Mouse (Mus musculus): Measurements from ENCODE around the gene Fam193b. TPM values are rescaled to one million over a fixed set of nuclear protein-coding genes. Genes with fewer than 3 reads are reported as not detected.

The Fam193b gene
- 41.1 and 50.0 TPM in 2 replicates for polyA plus RNA-seq (2015; fragmentation: Nextera tagmentation; extraction: Ambion mirVana)

- Histone ChIP-seq H3K9me3 (ENCODE audit: control insufficient read depth, low read length) (no peaks in the 10 kb centered on the region), H3K4me3 (ENCODE audit: low read length) (peak within 1 kb of the TSS; percentile 87), H3K36me3 (ENCODE audit: control insufficient read depth, insufficient read depth, low read length) (no peaks in the 10 kb centered on the region), H3K4me1 (ENCODE audit: control insufficient read depth, insufficient read depth, low read depth, low read length) (peaks cover 28% of the 10 kb centered on the region), H3K27ac (ENCODE audit: low read depth, low read length) (peak within 1 kb of the TSS; percentile 94), H3K27me3 (replicated peaks; ENCODE audit: control insufficient read depth, insufficient read depth, low read length) (no peaks in the 10 kb centered on the region), H3K9ac (ENCODE audit: low read depth, low read length) (peak within 1 kb of the TSS; percentile 90), H3K4me2 (ENCODE audit: low read length) (peak within 1 kb of the TSS; percentile 90)
- peak; percentile 89 for ATAC-seq
- 2% methylated on average over 47 of the region's 47 CpGs for WGBS
These were observed at the start of gene Fam193b for GRCm38 (mm10) chr13:55571027-55571751. Gene Fam193b (minus strand): TSS chr13:55571120.

GRCm38 (mm10) chr13:55620275-55620674 is 49.4 kb upstream of the Fam193b start:
- no peaks in the 10 kb centered on the region for H3K27me3 ChIP-seq (replicated peaks; ENCODE audit: control insufficient read depth, insufficient read depth, low read length)
- ATAC-seq: no peak
- WGBS: 73% methylated on average over 2 of the region's 2 CpGs

GRCm38 (mm10) chr13:55619328-55619727 is 48.4 kb upstream of the Fam193b start:
- H3K4me2 ChIP-seq (ENCODE audit: low read length): no peak overlapping the region
- no peaks in the 10 kb centered on the region for H3K27me3 ChIP-seq (replicated peaks; ENCODE audit: control insufficient read depth, insufficient read depth, low read length)
- peaks cover 13% of the 10 kb centered on the region for H3K4me1 ChIP-seq (ENCODE audit: control insufficient read depth, insufficient read depth, low read depth, low read length)
- H3K9ac ChIP-seq (ENCODE audit: low read depth, low read length): no peak overlapping the region
- ATAC-seq: no peak
- no peaks in the 10 kb centered on the region for H3K9me3 ChIP-seq (ENCODE audit: control insufficient read depth, low read length)
- H3K27ac ChIP-seq (ENCODE audit: low read depth, low read length): no peak overlapping the region
- WGBS: 94% methylated on average over 4 of the region's 4 CpGs
- H3K4me3 ChIP-seq (ENCODE audit: low read length): no peak overlapping the region
- no peaks in the 10 kb centered on the region for H3K36me3 ChIP-seq (ENCODE audit: control insufficient read depth, insufficient read depth, low read length)

More at GRCm38 (mm10) chr13:55620275-55620674, 49.4 kb upstream of the Fam193b start:
- no peak overlapping the region for H3K9ac ChIP-seq (ENCODE audit: low read depth, low read length)
- H3K27ac ChIP-seq (ENCODE audit: low read depth, low read length): no peak overlapping the region
- no peaks in the 10 kb centered on the region for H3K9me3 ChIP-seq (ENCODE audit: control insufficient read depth, low read length)
- no peak overlapping the region for H3K4me2 ChIP-seq (ENCODE audit: low read length)
- no peaks in the 10 kb centered on the region for H3K36me3 ChIP-seq (ENCODE audit: control insufficient read depth, insufficient read depth, low read length)
- H3K4me1 ChIP-seq (ENCODE audit: control insufficient read depth, insufficient read depth, low read depth, low read length): peaks cover 23% of the 10 kb centered on the region
- no peak overlapping the region for H3K4me3 ChIP-seq (ENCODE audit: low read length)

- H3K27me3 ChIP-seq (replicated peaks; ENCODE audit: control insufficient read depth, insufficient read depth, low read length): no peaks in the 10 kb centered on the region
- peaks cover 6% of the 10 kb centered on the region for H3K36me3 ChIP-seq (ENCODE audit: control insufficient read depth, insufficient read depth, low read length)
- no peak for ATAC-seq
- WGBS: 46% methylated on average over 5 of the region's 5 CpGs
- no peaks in the 10 kb centered on the region for H3K4me1 ChIP-seq (ENCODE audit: control insufficient read depth, insufficient read depth, low read depth, low read length)
- H3K9me3 ChIP-seq (ENCODE audit: control insufficient read depth, low read length): no peaks in the 10 kb centered on the region
- H3K4me3 ChIP-seq (ENCODE audit: low read length): no peak overlapping the region
- no peak overlapping the region for H3K4me2 ChIP-seq (ENCODE audit: low read length)
- H3K27ac ChIP-seq (ENCODE audit: low read depth, low read length): no peak overlapping the region
- H3K9ac ChIP-seq (ENCODE audit: low read depth, low read length): no peak overlapping the region
These were observed 42.6 kb upstream of the Fam193b start for GRCm38 (mm10) chr13:55613471-55613870.

GRCm38 (mm10) chr13:55611996-55612395 is 41.1 kb upstream of the Fam193b start:
- no peak overlapping the region for H3K4me3 ChIP-seq (ENCODE audit: low read length)
- H3K27me3 ChIP-seq (replicated peaks; ENCODE audit: control insufficient read depth, insufficient read depth, low read length): no peaks in the 10 kb centered on the region
- 91% methylated on average over 7 of the region's 7 CpGs for WGBS
- peaks cover 14% of the 10 kb centered on the region for H3K36me3 ChIP-seq (ENCODE audit: control insufficient read depth, insufficient read depth, low read length)
- H3K9me3 ChIP-seq (ENCODE audit: control insufficient read depth, low read length): no peaks in the 10 kb centered on the region
- H3K27ac ChIP-seq (ENCODE audit: low read depth, low read length): no peak overlapping the region
- H3K4me2 ChIP-seq (ENCODE audit: low read length): no peak overlapping the region
- no peaks in the 10 kb centered on the region for H3K4me1 ChIP-seq (ENCODE audit: control insufficient read depth, insufficient read depth, low read depth, low read length)
- H3K9ac ChIP-seq (ENCODE audit: low read depth, low read length): no peak overlapping the region
- no peak for ATAC-seq

GRCm38 (mm10) chr13:55607624-55608006 is 36.7 kb upstream of the Fam193b start:
- Histone ChIP-seq H3K4me1 (ENCODE audit: control insufficient read depth, insufficient read depth, low read depth, low read length) (no peaks in the 10 kb centered on the region), H3K4me3 (ENCODE audit: low read length) (no peak overlapping the region), H3K9me3 (ENCODE audit: control insufficient read depth, low read length) (no peaks in the 10 kb centered on the region), H3K9ac (ENCODE audit: low read depth, low read length) (no peak overlapping the region), H3K36me3 (ENCODE audit: control insufficient read depth, insufficient read depth, low read length) (peaks cover 23% of the 10 kb centered on the region), H3K4me2 (ENCODE audit: low read length) (no peak overlapping the region), H3K27ac (ENCODE audit: low read depth, low read length) (no peak overlapping the region), H3K27me3 (replicated peaks; ENCODE audit: control insufficient read depth, insufficient read depth, low read length) (no peaks in the 10 kb centered on the region)
- WGBS: 90% methylated on average over 2 of the region's 2 CpGs
- no peak for ATAC-seq

- peaks cover 2% of the 10 kb centered on the region; the same call in 1 of the 2 replicates for H3K4me1 ChIP-seq (ENCODE audit: control insufficient read depth, insufficient read depth, low read depth, low read length)
- no peak overlapping the region for H3K4me2 ChIP-seq (ENCODE audit: low read length)
- no peaks in the 10 kb centered on the region for H3K9me3 ChIP-seq (ENCODE audit: control insufficient read depth, low read length)
- peaks cover 23% of the 10 kb centered on the region for H3K36me3 ChIP-seq (ENCODE audit: control insufficient read depth, insufficient read depth, low read length)
- 85% methylated on average over 10 of the region's 10 CpGs for WGBS
- no peak overlapping the region for H3K4me3 ChIP-seq (ENCODE audit: low read length)
- no peak overlapping the region for H3K9ac ChIP-seq (ENCODE audit: low read depth, low read length)
- ATAC-seq: no peak
- H3K27ac ChIP-seq (ENCODE audit: low read depth, low read length): no peak overlapping the region
- H3K27me3 ChIP-seq (replicated peaks; ENCODE audit: control insufficient read depth, insufficient read depth, low read length): no peaks in the 10 kb centered on the region
These were observed 36.1 kb upstream of the Fam193b start for GRCm38 (mm10) chr13:55606899-55607623.

- Histone ChIP-seq H3K9me3 (ENCODE audit: control insufficient read depth, low read length) (no peaks in the 10 kb centered on the region), H3K36me3 (ENCODE audit: control insufficient read depth, insufficient read depth, low read length) (peaks cover 20% of the 10 kb centered on the region)
- WGBS: 89% methylated on average over 3 of the region's 3 CpGs
These were observed 33.7 kb upstream of the Fam193b start for GRCm38 (mm10) chr13:55604606-55605005.

GRCm38 (mm10) chr13:55601611-55602010 is 30.7 kb upstream of the Fam193b start:
- peaks cover 18% of the 10 kb centered on the region for H3K4me1 ChIP-seq (ENCODE audit: control insufficient read depth, insufficient read depth, low read depth, low read length)

More at GRCm38 (mm10) chr13:55604606-55605005, 33.7 kb upstream of the Fam193b start:
- Histone ChIP-seq H3K4me1 (ENCODE audit: control insufficient read depth, insufficient read depth, low read depth, low read length) (peaks cover 13% of the 10 kb centered on the region), H3K9ac (ENCODE audit: low read depth, low read length) (no peak overlapping the region), H3K27ac (ENCODE audit: low read depth, low read length) (no peak overlapping the region), H3K4me2 (ENCODE audit: low read length) (no peak overlapping the region), H3K27me3 (replicated peaks; ENCODE audit: control insufficient read depth, insufficient read depth, low read length) (no peaks in the 10 kb centered on the region), H3K4me3 (ENCODE audit: low read length) (no peak overlapping the region)
- no peak for ATAC-seq

More at GRCm38 (mm10) chr13:55601611-55602010, 30.7 kb upstream of the Fam193b start:
- peak overlapping the region; percentile 36; the same call in 1 of the 2 replicates for H3K4me2 ChIP-seq (ENCODE audit: low read length)
- no peak overlapping the region for H3K4me3 ChIP-seq (ENCODE audit: low read length)
- no peak overlapping the region for H3K9ac ChIP-seq (ENCODE audit: low read depth, low read length)
- H3K36me3 ChIP-seq (ENCODE audit: control insufficient read depth, insufficient read depth, low read length): peaks cover 20% of the 10 kb centered on the region
- no peaks in the 10 kb centered on the region for H3K9me3 ChIP-seq (ENCODE audit: control insufficient read depth, low read length)
- H3K27me3 ChIP-seq (replicated peaks; ENCODE audit: control insufficient read depth, insufficient read depth, low read length): no peaks in the 10 kb centered on the region
- ATAC-seq: no peak
- WGBS: 5% methylated on average over 3 of the region's 3 CpGs
- H3K27ac ChIP-seq (ENCODE audit: low read depth, low read length): no peak overlapping the region
